Mouse (Mus musculus) neural tube, embryonic 14.5 days (tissue): Measurements from ENCODE around the gene Spopl. TPM values are rescaled to one million over a fixed set of nuclear protein-coding genes. Genes with fewer than 3 reads are reported as not detected.
"Not testable (repeated sequence)": the region's sequence is repeated elsewhere in the genome, so short reads cannot be mapped to it uniquely, and the experiment has no call there.

Source experiments
- ATAC-seq: fragments of 200-750 bp; cut with Nextera tagmentation; 2 replicates; pipeline ENCODE4 v1.8.0; 2017; ENCODE audit warnings: low read depth, mild to moderate bottlenecking, moderate TSS enrichment, moderate library complexity
- H3K27ac ChIP-seq: fragments of 300-500 bp; sonication (generic); 2 replicates; pipeline ENCODE4 v1.5.1; 2014; ENCODE audit warnings: low read depth, mild to moderate bottlenecking, control low read depth, low read length, moderate library complexity, mixed read lengths
- H3K27me3 ChIP-seq: fragments of 300-500 bp; sonication (generic); 2 replicates; pipeline ENCODE4 v1.6.1; 2014; ENCODE audit warnings: low read length; ENCODE audit not compliant: control insufficient read depth, insufficient read depth
- H3K36me3 ChIP-seq: fragments of 300-500 bp; sonication (generic); 2 replicates; pipeline ENCODE4 v1.6.1; 2014; ENCODE audit warnings: low read length, mixed read lengths; ENCODE audit not compliant: control insufficient read depth, insufficient read depth
- H3K4me1 ChIP-seq: fragments of 300-500 bp; sonication (generic); 2 replicates; pipeline ENCODE4 v1.6.1; 2014; ENCODE audit warnings: low read length; ENCODE audit not compliant: control insufficient read depth, insufficient read depth
- H3K4me2 ChIP-seq: fragments of 300-500 bp; sonication (generic); 2 replicates; pipeline ENCODE4 v1.6.1; 2014; ENCODE audit warnings: mild to moderate bottlenecking, low read depth, low read length, control low read depth
- H3K4me3 ChIP-seq: fragments of 300-500 bp; sonication (generic); 2 replicates; pipeline ENCODE4 v1.5.1; 2014; ENCODE audit warnings: low read depth, low read length, control low read depth, mixed read lengths
- H3K9ac ChIP-seq: fragments of 300-500 bp; sonication (generic); replicated peaks from 2 replicates; pipeline ENCODE4 v1.6.1; 2014; ENCODE audit warnings: low read depth, mild to moderate bottlenecking, control low read depth, low read length, mixed read lengths
- H3K9me3 ChIP-seq: fragments of 300-500 bp; sonication (generic); 2 replicates; pipeline ENCODE4 v1.6.1; 2016; ENCODE audit warnings: low read length; ENCODE audit not compliant: control insufficient read depth
- WGBS: fragments of 180-500 bp; shearing (Covaris S2); extraction: QIAGEN DNeasy Blood & Tissue Kit; methylation state at CpG from one replicate; pipeline ENCODE4 v1.1.7; 2014; 5-methylcytosine and 5-hydroxymethylcytosine counted together
- polyA plus RNA-seq: library from polyadenylated mRNA; unstranded; fragments of >200 nt; fragmentation: Nextera tagmentation; extraction: Ambion mirVana; gene quantifications from 2 replicates; pipeline ENCODE4 v1.2.1, GENCODE M21; 2014

Gene Spopl
- polyA plus RNA-seq, 1 experiment from 2014 or later: 13.7 TPM

- no peaks in the 10 kb centered on the region for H3K9me3 ChIP-seq
- H3K4me2 ChIP-seq: no peak overlapping the region
- H3K27ac ChIP-seq: no peak overlapping the region
- H3K4me3 ChIP-seq: no peak overlapping the region
- no peaks in the 10 kb centered on the region for H3K27me3 ChIP-seq
- H3K9ac ChIP-seq: no peak overlapping the region
- H3K4me1 ChIP-seq: no peaks in the 10 kb centered on the region
- H3K36me3 ChIP-seq: no peaks in the 10 kb centered on the region
- WGBS: 98% methylated on average over 3 of the region's 3 CpGs
- ATAC-seq: no peak
Observed at GRCm38 (mm10) chr2:23562898-23563297, 9.0 kb downstream of the Spopl start.

- no peaks in the 10 kb centered on the region for H3K36me3 ChIP-seq
- H3K9ac ChIP-seq: no peak overlapping the region
- WGBS: 93% methylated on average over 2 of the region's 2 CpGs
Observed at GRCm38 (mm10) chr2:23559186-23559585, 12.7 kb downstream of the Spopl start.

GRCm38 (mm10) chr2:23551235-23551634, 20.7 kb downstream of the Spopl start:
- H3K27me3 ChIP-seq: no peaks in the 10 kb centered on the region
- H3K4me2 ChIP-seq: no peak overlapping the region
- no peak; the same call in 1 of the 2 replicates for ATAC-seq
- no peak overlapping the region for H3K4me3 ChIP-seq
- no peak overlapping the region for H3K9ac ChIP-seq
- no peaks in the 10 kb centered on the region for H3K4me1 ChIP-seq
- H3K9me3 ChIP-seq: no peaks in the 10 kb centered on the region
- H3K27ac ChIP-seq: no peak overlapping the region
- H3K36me3 ChIP-seq: no peaks in the 10 kb centered on the region
- WGBS: 14% methylated on average over 1 of the region's 1 CpGs

More at GRCm38 (mm10) chr2:23559186-23559585, 12.7 kb downstream of the Spopl start:
- Histone ChIP-seq H3K4me2 (no peak overlapping the region), H3K27ac (no peak overlapping the region), H3K4me1 (no peaks in the 10 kb centered on the region), H3K9me3 (no peaks in the 10 kb centered on the region), H3K27me3 (no peaks in the 10 kb centered on the region), H3K4me3 (no peak overlapping the region)
- no peak for ATAC-seq

- no peak overlapping the region for H3K27ac ChIP-seq
- H3K27me3 ChIP-seq: no peaks in the 10 kb centered on the region
- no peak for ATAC-seq
- H3K4me1 ChIP-seq: no peaks in the 10 kb centered on the region
- WGBS: 92% methylated on average over 1 of the region's 1 CpGs
- no peaks in the 10 kb centered on the region for H3K9me3 ChIP-seq
- H3K9ac ChIP-seq: no peak overlapping the region
- no peak overlapping the region for H3K4me3 ChIP-seq
- no peak overlapping the region for H3K4me2 ChIP-seq
- no peaks in the 10 kb centered on the region for H3K36me3 ChIP-seq
Observed at GRCm38 (mm10) chr2:23547220-23547619, 24.7 kb downstream of the Spopl start.

GRCm38 (mm10) chr2:23539967-23540366, 31.9 kb downstream of the Spopl start:
- Histone ChIP-seq H3K27ac (no peak overlapping the region), H3K9me3 (no peaks in the 10 kb centered on the region), H3K4me2 (no peak overlapping the region), H3K27me3 (no peaks in the 10 kb centered on the region), H3K9ac (no peak overlapping the region), H3K4me3 (no peak overlapping the region), H3K36me3 (no peaks in the 10 kb centered on the region), H3K4me1 (no peaks in the 10 kb centered on the region)
- 91% methylated on average over 4 of the region's 4 CpGs for WGBS
- no peak for ATAC-seq

- H3K36me3 ChIP-seq, ATAC-seq, H3K4me2 ChIP-seq, H3K4me1 ChIP-seq, H3K27me3 ChIP-seq, H3K27ac ChIP-seq, H3K9ac ChIP-seq, H3K4me3 ChIP-seq, H3K9me3 ChIP-seq: not testable (repeated sequence)
- 96% methylated on average over 2 of the region's 2 CpGs for WGBS
Observed at GRCm38 (mm10) chr2:23527717-23528116, 44.2 kb downstream of the Spopl start.

GRCm38 (mm10) chr2:23505141-23505540, 66.8 kb downstream of the Spopl start:
- Histone ChIP-seq H3K4me3 (no peak overlapping the region), H3K4me2 (no peak overlapping the region), H3K9me3 (no peaks in the 10 kb centered on the region), H3K27me3 (no peaks in the 10 kb centered on the region), H3K27ac (no peak overlapping the region), H3K9ac (no peak overlapping the region), H3K4me1 (no peaks in the 10 kb centered on the region), H3K36me3 (no peaks in the 10 kb centered on the region)
- no peak for ATAC-seq
- over 99% methylated on average over 3 of the region's 3 CpGs for WGBS

- H3K36me3 ChIP-seq: no peaks in the 10 kb centered on the region
- no peak for ATAC-seq
- H3K27me3 ChIP-seq: no peaks in the 10 kb centered on the region
- no peak overlapping the region for H3K4me2 ChIP-seq
- no peak overlapping the region for H3K27ac ChIP-seq
- no peak overlapping the region for H3K9ac ChIP-seq
- no peak overlapping the region for H3K4me3 ChIP-seq
- no peaks in the 10 kb centered on the region for H3K4me1 ChIP-seq
- H3K9me3 ChIP-seq: no peaks in the 10 kb centered on the region
- 82% methylated on average over 1 of the region's 1 CpGs for WGBS
Observed at GRCm38 (mm10) chr2:23481715-23482114, 90.2 kb downstream of the Spopl start.

GRCm38 (mm10) chr2:23467471-23467870, 104.4 kb downstream of the Spopl start:
- no peaks in the 10 kb centered on the region for H3K9me3 ChIP-seq
- WGBS: 81% methylated on average over 1 of the region's 1 CpGs
- no peak for ATAC-seq

GRCm38 (mm10) chr2:23457452-23457851, 114.5 kb downstream of the Spopl start:
- Histone ChIP-seq H3K36me3 (no peaks in the 10 kb centered on the region), H3K27ac (no peak overlapping the region), H3K4me3 (no peak overlapping the region), H3K9ac (no peak overlapping the region), H3K27me3 (no peaks in the 10 kb centered on the region), H3K4me1 (no peaks in the 10 kb centered on the region), H3K9me3 (no peaks in the 10 kb centered on the region), H3K4me2 (no peak overlapping the region)
- ATAC-seq: no peak

More at GRCm38 (mm10) chr2:23467471-23467870, 104.4 kb downstream of the Spopl start:
- no peak overlapping the region for H3K4me2 ChIP-seq
- no peak overlapping the region for H3K4me3 ChIP-seq
- no peaks in the 10 kb centered on the region for H3K36me3 ChIP-seq
- H3K27me3 ChIP-seq: no peaks in the 10 kb centered on the region
- H3K27ac ChIP-seq: no peak overlapping the region
- no peak overlapping the region for H3K9ac ChIP-seq
- no peaks in the 10 kb centered on the region for H3K4me1 ChIP-seq
